Mouse (Mus musculus) megakaryocyte-erythroid progenitor cell, adult 5-6 weeks (primary cell): ENCODE data around the gene Zfp639. TPM values are rescaled to one million over a fixed set of nuclear protein-coding genes. Genes with fewer than 3 reads are reported as not detected.

Experiments used
- total RNA-seq, 2 experiments: library from RNA; stranded (forward) in 1 of 2; stranded (reverse) in 1 of 2; fragments of 200-1000, 215-1000 nt in 1 of 2; fragments of >200 nt in 1 of 2; fragmentation: Nextera tagmentation in 1 of 2; gene quantifications; 2 replicates each; pipeline ENCODE4 v1.2.3; 2014 to 2017

Gene Zfp639
- total RNA-seq, 2 experiments from 2014 or later, result 76.0 to 120 TPM

Other genes with a start within 250 kb of the Zfp639 start
- 7.7 and 14.9 TPM in 2 replicates for gene Zmat3, start 144.2 kb upstream of the Zfp639 start, total RNA-seq (2014; fragmentation: Nextera tagmentation)
- gene Zmat3, start 144.2 kb upstream of the Zfp639 start, total RNA-seq (2017), result 2.0 and 3.0 TPM in 2 replicates
- 15.5 and 20.1 TPM in 2 replicates for gene Pik3ca, start 112.6 kb upstream of the Zfp639 start, total RNA-seq (2014; fragmentation: Nextera tagmentation)
- gene Pik3ca, start 112.6 kb upstream of the Zfp639 start, total RNA-seq (2017), result 26.6 and 28.1 TPM in 2 replicates
- gene Kcnmb3, start 18.0 kb upstream of the Zfp639 start, total RNA-seq (2014; fragmentation: Nextera tagmentation), result not detected in 2 replicates
- gene Kcnmb3, start 18.0 kb upstream of the Zfp639 start, total RNA-seq (2017), result not detected in 2 replicates
- gene Mfn1, start 19.2 kb downstream of the Zfp639 start, total RNA-seq (2014; fragmentation: Nextera tagmentation), result 35.6 and 84.0 TPM in 2 replicates
- 55.0 and 79.6 TPM in 2 replicates for gene Mfn1, start 19.2 kb downstream of the Zfp639 start, total RNA-seq (2017)
- 33.0 and 42.2 TPM in 2 replicates for gene Gnb4, start 106.3 kb downstream of the Zfp639 start, total RNA-seq (2014; fragmentation: Nextera tagmentation)
- gene Gnb4, start 106.3 kb downstream of the Zfp639 start, total RNA-seq (2017), result 31.4 and 57.6 TPM in 2 replicates
- 132 and 148 TPM in 2 replicates for gene Actl6a, start 196.0 kb downstream of the Zfp639 start, total RNA-seq (2014; fragmentation: Nextera tagmentation)
- gene Actl6a, start 196.0 kb downstream of the Zfp639 start, total RNA-seq (2017), result 100 and 139 TPM in 2 replicates
- 202 and 265 TPM in 2 replicates for gene Ndufb5, start 226.7 kb downstream of the Zfp639 start, total RNA-seq (2014; fragmentation: Nextera tagmentation)
- gene Ndufb5, start 226.7 kb downstream of the Zfp639 start, total RNA-seq (2017), result 147 and 148 TPM in 2 replicates
- gene Mrpl47, start 227.3 kb downstream of the Zfp639 start, total RNA-seq (2014; fragmentation: Nextera tagmentation), result 47.7 and 54.8 TPM in 2 replicates
- 42.8 and 44.4 TPM in 2 replicates for gene Mrpl47, start 227.3 kb downstream of the Zfp639 start, total RNA-seq (2017)